Mouse (Mus musculus) liver (tissue): ENCODE results near the gene Garnl3.
A peak's percentile ranks its signal among the peaks of the same experiment; 100 is the strongest.

Source experiments
- DNase-seq: peaks from one replicate; pipeline ENCODE4 v3.0.0-alpha.2; 2020; ENCODE audit warnings: mixed read lengths

The Garnl3 gene

DNA sequence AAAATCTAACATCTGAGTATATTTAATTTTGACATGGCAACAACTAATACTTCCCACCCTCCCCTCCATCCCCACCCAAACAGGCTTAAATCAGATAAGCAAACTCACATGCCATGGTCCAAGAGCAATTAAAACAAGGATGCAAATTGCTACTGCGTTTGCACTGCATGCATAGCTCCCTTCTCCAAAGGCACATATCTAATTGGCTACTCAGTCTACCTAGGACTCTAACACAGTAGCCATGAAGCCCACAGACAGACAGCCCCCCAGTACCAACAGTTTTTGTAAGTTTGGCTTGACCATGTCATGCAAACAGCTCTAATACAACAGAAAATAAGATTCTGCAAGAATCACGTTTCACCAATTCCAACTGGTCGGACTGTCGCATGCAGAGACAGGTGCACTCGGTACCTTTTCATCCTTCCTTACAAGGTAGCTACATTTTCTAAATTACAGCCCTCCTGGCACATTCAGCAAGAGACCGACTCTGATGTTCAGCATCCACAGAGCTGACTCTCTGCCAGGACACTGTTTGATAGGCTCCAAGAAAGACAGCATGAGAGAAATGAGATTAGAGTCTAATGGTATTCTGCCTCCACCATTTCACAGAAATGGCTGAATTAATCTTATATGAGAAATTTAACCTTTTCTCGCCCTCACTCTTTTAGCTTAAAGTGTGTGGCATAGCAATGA is 44.6 kb downstream of the Garnl3 start:
- DNase-seq = no peak

DNA sequence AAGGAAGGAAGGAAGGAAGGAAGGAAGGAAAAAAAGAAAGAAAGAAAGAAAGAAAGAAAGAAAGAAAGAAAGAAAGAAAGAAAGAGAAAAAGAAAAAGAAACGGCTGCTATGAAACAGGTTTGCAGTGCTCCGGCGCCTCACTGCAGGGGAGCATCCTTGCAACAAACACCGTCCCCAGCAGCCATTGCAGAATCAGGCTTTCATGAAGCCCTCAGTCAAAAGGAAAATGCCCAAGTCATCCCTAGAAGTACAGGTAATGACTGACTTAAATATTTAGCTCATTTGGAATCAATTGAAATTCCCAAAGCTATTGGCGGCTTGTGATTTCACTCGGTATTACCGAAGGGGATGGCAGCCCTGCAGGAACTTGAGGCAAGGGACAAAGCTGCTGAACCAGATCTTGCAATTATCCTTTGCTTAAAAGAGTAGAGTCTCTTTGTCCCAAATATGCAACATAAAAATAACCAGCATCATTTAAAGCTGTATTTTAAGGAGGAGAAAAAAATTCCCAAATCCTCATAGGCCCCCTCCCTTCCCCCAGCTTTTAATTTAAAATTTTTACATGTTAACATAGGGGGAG is 45.3 kb downstream of the Garnl3 start:
- no peak for DNase-seq

DNA sequence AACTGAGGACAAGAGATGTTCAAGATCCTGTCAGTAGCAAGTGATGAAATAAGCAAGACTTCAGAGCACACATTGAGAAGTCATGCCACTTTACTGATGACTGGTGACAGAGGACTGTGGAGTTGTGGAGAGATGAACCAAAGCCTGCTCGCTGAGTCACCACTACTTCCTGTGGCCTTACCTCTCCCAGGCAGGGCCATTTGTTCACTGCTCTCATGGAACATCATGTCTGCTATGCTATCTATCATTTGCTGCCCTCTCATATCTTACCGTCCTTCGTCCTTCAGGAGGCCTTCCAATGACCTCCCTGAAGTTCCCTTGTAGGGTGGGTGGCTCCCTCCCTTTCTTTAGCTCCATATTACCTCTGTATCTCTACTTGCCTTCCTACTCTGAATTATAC is 47.2 kb downstream of the Garnl3 start:
- no peak for DNase-seq

GRCm38 (mm10) chr2:33080166-33080565 is 51.3 kb downstream of the Garnl3 start:
- no peak for DNase-seq

- peak; percentile 21 for DNase-seq
Measured at GRCm38 (mm10) chr2:33077252-33077651, 54.2 kb downstream of the Garnl3 start.

- no peak for DNase-seq
Measured at GRCm38 (mm10) chr2:33074931-33075330, 56.5 kb downstream of the Garnl3 start.

- no peak for DNase-seq
Measured at GRCm38 (mm10) chr2:33074188-33074587, 57.3 kb downstream of the Garnl3 start.

DNA sequence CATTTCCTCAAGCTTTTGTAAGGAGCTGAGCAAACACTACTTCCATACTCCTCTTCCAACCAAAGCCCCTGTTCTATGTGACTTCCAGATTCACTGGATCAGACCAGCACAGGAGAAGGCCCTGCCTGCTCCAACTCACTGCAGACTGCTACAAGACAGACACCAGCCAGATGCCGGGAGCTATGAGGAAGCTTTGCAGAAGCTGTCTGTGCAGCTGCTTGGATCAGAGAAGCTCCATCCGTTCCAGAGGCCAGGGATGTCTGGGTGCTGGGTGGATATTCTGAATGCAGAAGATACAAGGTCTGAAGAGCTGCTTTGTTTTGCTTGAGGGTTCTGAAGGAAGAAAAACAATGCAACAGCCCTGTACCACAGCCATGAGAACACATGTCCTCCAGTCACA is 59.1 kb downstream of the Garnl3 start:
- DNase-seq = no peak

DNA sequence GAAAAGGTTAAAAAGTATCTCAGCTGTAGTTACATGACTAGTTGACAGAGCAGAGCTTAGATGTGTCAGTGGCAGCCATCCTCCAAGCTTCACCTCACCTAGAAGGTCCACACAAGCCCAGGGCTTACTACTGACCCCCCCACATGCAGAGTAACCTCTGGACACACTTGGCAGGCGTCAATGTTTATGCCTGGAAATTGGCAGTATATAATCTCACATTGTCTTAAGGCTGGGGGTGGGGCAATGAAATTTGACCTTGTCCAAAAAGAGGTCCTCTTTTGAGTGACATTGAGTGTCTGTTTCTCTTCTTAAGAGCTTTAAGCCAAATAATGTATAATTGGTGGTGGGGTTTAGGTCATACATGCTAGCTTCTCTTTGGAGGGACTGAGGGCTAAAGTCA is 65.8 kb downstream of the Garnl3 start:
- DNase-seq = no peak

DNA sequence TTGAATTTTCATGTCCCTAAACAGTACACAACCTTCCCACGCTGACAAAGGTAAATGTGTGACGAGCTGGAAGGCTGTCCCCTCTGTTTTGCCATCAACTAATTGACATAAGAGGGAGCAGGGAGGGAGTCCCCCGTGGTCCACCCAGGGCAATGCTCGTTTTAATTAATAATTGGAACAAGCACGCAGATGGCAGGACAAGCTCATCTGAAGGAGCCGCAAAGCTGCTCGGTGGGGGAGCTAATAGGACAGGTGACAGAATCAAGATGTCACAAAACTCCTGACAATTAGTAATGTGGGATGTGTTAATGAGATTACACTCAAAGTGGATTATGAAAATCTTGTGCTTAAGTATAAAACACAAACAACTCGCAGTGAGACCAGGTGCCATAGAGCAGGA is 68.7 kb downstream of the Garnl3 start:
- no peak for DNase-seq

- DNase-seq = no peak
Measured at GRCm38 (mm10) chr2:33058926-33059325, 72.5 kb downstream of the Garnl3 start.

DNA sequence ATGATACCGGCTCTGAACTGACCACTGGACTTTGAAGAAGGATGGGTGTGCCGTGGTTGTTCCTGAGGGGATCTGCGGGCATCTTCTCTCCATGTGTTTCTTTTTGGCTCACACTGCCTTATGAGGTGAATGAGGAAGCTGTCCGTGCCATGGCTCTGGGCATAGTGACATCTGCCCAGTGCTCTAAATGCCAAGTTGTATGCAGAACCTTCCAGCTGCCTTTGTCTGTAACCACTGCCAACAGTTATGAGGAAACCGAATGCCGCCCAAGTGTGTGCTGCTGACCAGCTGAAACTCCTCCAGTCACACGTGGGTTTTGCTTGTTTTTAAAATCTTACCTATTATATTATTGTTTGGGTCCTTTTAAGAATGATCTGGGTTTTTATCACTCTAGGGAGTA is 73.9 kb downstream of the Garnl3 start:
- DNase-seq = no peak

DNA sequence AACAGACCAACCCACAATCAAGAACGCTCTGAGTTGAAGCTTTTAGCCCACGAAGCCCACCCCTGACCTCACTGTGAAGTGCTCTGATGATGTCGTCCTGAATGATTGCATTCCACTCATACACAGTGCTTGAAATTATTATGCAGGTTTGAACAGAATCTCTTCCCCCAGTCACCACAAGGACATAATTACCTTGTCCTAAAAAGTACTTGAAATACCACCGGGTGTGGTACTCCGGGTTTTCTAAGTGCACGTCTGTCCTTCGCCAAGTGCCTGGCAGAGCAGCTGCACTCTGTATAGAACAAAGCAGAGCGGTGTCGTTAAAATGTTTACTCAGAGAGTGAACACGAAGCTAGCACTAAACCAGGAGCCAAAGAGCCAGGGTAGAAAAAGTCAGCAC is 77.5 kb downstream of the Garnl3 start:
- no peak for DNase-seq

- no peak for DNase-seq
Measured at GRCm38 (mm10) chr2:33047360-33047759, 84.1 kb downstream of the Garnl3 start.

DNA sequence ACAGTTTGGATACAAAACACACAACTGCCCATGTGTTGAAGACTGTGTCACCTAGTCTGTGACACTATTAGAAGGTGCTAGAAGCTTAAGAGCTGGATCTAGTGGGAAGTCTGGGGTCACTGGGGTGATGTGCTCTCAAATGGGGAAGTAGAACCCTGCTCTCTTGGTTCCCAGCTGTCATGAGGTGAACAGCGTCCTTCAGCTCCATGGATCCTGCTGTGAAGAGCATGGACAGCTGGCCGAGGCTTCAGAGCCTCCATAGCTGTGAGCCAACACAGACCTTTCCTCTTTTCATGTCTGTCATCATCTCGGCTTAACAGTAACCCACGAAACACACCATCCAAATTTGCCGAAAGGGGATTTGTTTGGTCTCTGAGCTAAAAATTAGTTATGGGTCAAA is 84.5 kb downstream of the Garnl3 start:
- no peak for DNase-seq

- DNase-seq = no peak
Measured at GRCm38 (mm10) chr2:33045899-33046298, 85.6 kb downstream of the Garnl3 start.

- DNase-seq = no peak
Measured at GRCm38 (mm10) chr2:33042781-33043180, 88.7 kb downstream of the Garnl3 start.

- no peak for DNase-seq
Measured at GRCm38 (mm10) chr2:33041571-33041970, 89.9 kb downstream of the Garnl3 start.

- DNase-seq = no peak
Measured at GRCm38 (mm10) chr2:33037429-33037828, 94.0 kb downstream of the Garnl3 start.

- no peak for DNase-seq
Measured at GRCm38 (mm10) chr2:33035297-33035696, 96.2 kb downstream of the Garnl3 start.

GRCm38 (mm10) chr2:33033281-33033680 is 98.2 kb downstream of the Garnl3 start:
- no peak for DNase-seq

DNA sequence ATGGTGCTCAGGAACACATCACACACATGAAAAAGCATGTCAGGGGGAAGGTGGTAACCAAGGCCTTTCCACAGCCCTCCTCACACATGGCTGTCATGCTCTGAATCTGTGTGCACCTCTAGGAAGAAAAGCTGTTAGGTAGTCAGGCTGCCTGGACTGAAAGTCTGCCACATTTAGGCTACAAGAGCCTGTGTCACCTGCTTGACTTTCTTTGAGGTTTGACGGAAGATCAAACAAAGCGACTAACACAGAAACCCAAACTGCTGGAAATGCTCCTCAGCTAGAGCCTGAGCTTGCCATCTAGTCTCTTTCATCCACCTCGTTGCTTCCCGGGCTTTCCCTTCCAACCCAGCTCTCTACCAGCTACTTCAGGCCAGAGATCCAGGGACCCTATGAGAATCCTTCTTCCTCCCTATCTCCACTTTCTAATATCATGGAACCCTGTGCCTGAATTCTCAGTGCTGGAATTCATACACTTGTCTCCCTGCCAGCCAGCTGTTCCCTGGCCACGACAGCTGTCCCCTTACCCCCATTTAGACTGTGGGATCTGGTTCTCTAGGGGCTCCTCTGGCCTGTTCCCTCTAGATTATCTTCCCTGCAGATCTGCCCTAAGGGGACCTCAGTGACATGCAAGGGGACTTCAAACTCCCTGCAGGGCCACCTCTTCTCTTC is 98.9 kb downstream of the Garnl3 start:
- DNase-seq = no peak

- DNase-seq = no peak
Measured at GRCm38 (mm10) chr2:33025040-33025439, 106.4 kb downstream of the Garnl3 start.

DNA sequence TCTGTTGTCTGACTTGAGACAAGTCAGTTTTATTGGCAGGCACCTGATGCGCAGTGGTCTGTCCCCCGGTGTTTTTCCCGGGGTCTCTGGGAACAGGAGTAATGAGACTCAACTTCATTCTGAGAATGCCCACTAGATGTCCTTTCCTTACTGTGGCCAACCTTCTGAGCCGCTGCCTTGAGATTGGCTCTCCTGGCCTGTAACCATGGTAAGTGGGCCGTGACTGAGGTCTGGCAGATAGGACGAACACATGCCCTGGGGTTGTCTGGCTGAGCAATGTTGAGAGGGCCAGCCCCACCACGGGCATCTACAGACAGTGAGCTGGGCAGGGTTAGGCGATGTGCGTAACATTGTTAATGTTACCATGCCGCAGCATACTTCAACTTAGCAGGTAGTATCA is 106.9 kb downstream of the Garnl3 start:
- DNase-seq = no peak
